Mouse (Mus musculus) MEL (cell line): Measurements from ENCODE around the gene Tgm1. TPM values are rescaled to one million over a fixed set of nuclear protein-coding genes. Genes with fewer than 3 reads are reported as not detected.

Source experiments
- DNase-seq: peaks from one replicate; pipeline ENCODE4 v3.0.0; 2011; ENCODE audit warnings: low read depth, low spot score
- H3K27ac ChIP-seq: 2 replicates; pipeline ENCODE4 v1.5.1; 2012; ENCODE audit warnings: low read depth, mild to moderate bottlenecking, control low read depth, low read length, moderate library complexity; ENCODE audit not compliant: control insufficient read depth
- H3K27me3 ChIP-seq, 2 experiments: fragments of 150-350 bp in 1 of 2; sonication (generic) in 1 of 2; 2 replicates each; pipeline ENCODE4 v1.6.1; 2012; ENCODE audit warnings: low read length in 2 of 2, mild to moderate bottlenecking in 2 of 2, improper control_type of control experiment in 1 of 2, moderate library complexity in 1 of 2; ENCODE audit not compliant: insufficient read depth in 2 of 2, control insufficient read depth in 1 of 2
- H3K36me3 ChIP-seq, 2 experiments: 2 replicates each; pipeline ENCODE4 v1.6.1; 2012 to 2014; ENCODE audit warnings: low read length in 2 of 2, improper control_type of control experiment in 1 of 2, inconsistent platforms in 1 of 2, mild to moderate bottlenecking in 1 of 2; ENCODE audit not compliant: insufficient read depth in 2 of 2, control insufficient read depth in 1 of 2
- H3K4me1 ChIP-seq, 2 experiments: fragments of 150-350 bp in 1 of 2; sonication (generic) in 1 of 2; 2 replicates each; pipeline ENCODE4 v1.6.1; 2012; ENCODE audit warnings: low read length in 2 of 2, improper control_type of control experiment in 1 of 2, mild to moderate bottlenecking in 1 of 2; ENCODE audit not compliant: insufficient read depth in 2 of 2, control insufficient read depth in 1 of 2
- H3K4me3 ChIP-seq, 2 experiments: fragments of 150-350 bp in 1 of 2; sonication (generic) in 1 of 2; 2 replicates each; pipeline ENCODE4 v1.5.1; 2012; ENCODE audit warnings: low read depth in 2 of 2, low read length in 2 of 2, mild to moderate bottlenecking in 2 of 2, moderate library complexity in 2 of 2, control low read depth in 1 of 2, improper control_type of control experiment in 1 of 2; ENCODE audit not compliant: control insufficient read depth in 1 of 2, insufficient read depth in 1 of 2
- H3K79me2 ChIP-seq: 2 replicates; pipeline ENCODE4 v1.6.1; 2012; ENCODE audit warnings: mild to moderate bottlenecking, low read length, moderate library complexity; ENCODE audit not compliant: control insufficient read depth, poor library complexity, insufficient read depth
- H3K9ac ChIP-seq: 2 replicates; pipeline ENCODE4 v1.6.1; 2012; ENCODE audit warnings: low read depth, mild to moderate bottlenecking, control low read depth, low read length, moderate library complexity; ENCODE audit not compliant: control insufficient read depth, poor library complexity, severe bottlenecking
- H3K9me3 ChIP-seq: fragments of 150-350 bp; sonication (generic); replicated peaks from 2 replicates; pipeline ENCODE4 v1.6.1; 2012; ENCODE audit warnings: mild to moderate bottlenecking, low read length, improper control_type of control experiment, moderate library complexity; ENCODE audit not compliant: insufficient read depth
- BHLHE40 ChIP-seq: IDR thresholded peaks from 2 replicates; pipeline ENCODE4 v1.6.1; 2012; ENCODE audit warnings: low read depth, mild to moderate bottlenecking, inconsistent platforms, low read length, improper control_type of control experiment, borderline replicate concordance
- CHD1 ChIP-seq: IDR thresholded peaks from 2 replicates; pipeline ENCODE4 v1.6.1; 2012; ENCODE audit warnings: low read depth, mild to moderate bottlenecking, inconsistent platforms, low read length, improper control_type of control experiment
- CHD2 ChIP-seq: IDR thresholded peaks from 2 replicates; pipeline ENCODE4 v1.6.1; 2011; ENCODE audit warnings: low read length, improper control_type of control experiment
- E2F4 ChIP-seq: IDR thresholded peaks from 2 replicates; pipeline ENCODE4 v1.6.1; 2011; ENCODE audit warnings: low read depth, low read length, improper control_type of control experiment, borderline replicate concordance
- ELF1 ChIP-seq: IDR thresholded peaks from 2 replicates; pipeline ENCODE4 v1.6.1; 2014; ENCODE audit warnings: low read depth, mild to moderate bottlenecking, inconsistent platforms, low read length, improper control_type of control experiment, moderate library complexity
- EP300 ChIP-seq, 2 experiments: IDR thresholded peaks; 2 replicates each; pipeline ENCODE4 v1.6.1; 2011; ENCODE audit warnings: improper control_type of control experiment in 2 of 2, low read length in 2 of 2, low read depth in 1 of 2, mild to moderate bottlenecking in 1 of 2
- ETS1 ChIP-seq: IDR thresholded peaks from 2 replicates; pipeline ENCODE4 v1.6.1; 2012; ENCODE audit warnings: low read depth, mild to moderate bottlenecking, inconsistent platforms, low read length, improper control_type of control experiment, moderate library complexity
- GATA1 ChIP-seq: IDR thresholded peaks from 2 replicates; pipeline ENCODE4 v1.6.1; 2011; ENCODE audit warnings: low read depth, low read length, improper control_type of control experiment
- HCFC1 ChIP-seq: IDR thresholded peaks from 2 replicates; pipeline ENCODE4 v1.6.1; 2012; ENCODE audit warnings: low read depth, mild to moderate bottlenecking, inconsistent platforms, low read length, improper control_type of control experiment, moderate library complexity
- KAT2A ChIP-seq: conservative IDR thresholded peaks from 2 replicates; pipeline ENCODE4 v1.6.1; 2012; ENCODE audit warnings: low read depth, low read length, improper control_type of control experiment, inconsistent platforms
- MAX ChIP-seq: IDR thresholded peaks from 2 replicates; pipeline ENCODE4 v1.6.1; 2011; ENCODE audit warnings: low read length, improper control_type of control experiment
- MAZ ChIP-seq: IDR thresholded peaks from 2 replicates; pipeline ENCODE4 v1.6.1; 2012; ENCODE audit warnings: low read depth, mild to moderate bottlenecking, inconsistent platforms, low read length, improper control_type of control experiment
- MEF2A ChIP-seq: IDR thresholded peaks from 2 replicates; pipeline ENCODE4 v1.6.1; 2014; ENCODE audit warnings: low read depth, mild to moderate bottlenecking, inconsistent platforms, low read length, improper control_type of control experiment; ENCODE audit not compliant: poor library complexity, insufficient replicate concordance, severe bottlenecking; ENCODE audit errors: extremely low read depth
- MXI1 ChIP-seq: IDR thresholded peaks from 2 replicates; pipeline ENCODE4 v1.6.1; 2011; ENCODE audit warnings: mild to moderate bottlenecking, low read depth, low read length, improper control_type of control experiment
- MYC ChIP-seq: IDR thresholded peaks from 2 replicates; pipeline ENCODE4 v1.6.1; 2011; ENCODE audit warnings: low read depth, mild to moderate bottlenecking, low read length, improper control_type of control experiment, moderate library complexity
- NELFE ChIP-seq: IDR thresholded peaks from 2 replicates; pipeline ENCODE4 v1.6.1; 2011; ENCODE audit warnings: low read depth, low read length, improper control_type of control experiment
- NRF1 ChIP-seq: IDR thresholded peaks from 2 replicates; pipeline ENCODE4 v1.6.1; 2014; ENCODE audit warnings: low read depth, mild to moderate bottlenecking, inconsistent platforms, low read length, improper control_type of control experiment, moderate library complexity; ENCODE audit not compliant: poor library complexity, insufficient read depth, severe bottlenecking
- POLR2A ChIP-seq, 2 experiments: IDR thresholded peaks; 2 replicates each; pipeline ENCODE4 v1.6.1; 2011 to 2012; ENCODE audit warnings: low read length in 2 of 2, mild to moderate bottlenecking in 2 of 2, control low read depth in 1 of 2, improper control_type of control experiment in 1 of 2, low read depth in 1 of 2, moderate library complexity in 1 of 2; ENCODE audit not compliant: control insufficient read depth in 1 of 2, insufficient read depth in 1 of 2, poor library complexity in 1 of 2
- POLR2AphosphoS2 ChIP-seq: IDR thresholded peaks from 2 replicates; pipeline ENCODE4 v1.6.1; 2011; ENCODE audit warnings: low read length, improper control_type of control experiment
- POLR2AphosphoS5 ChIP-seq: IDR thresholded peaks from 2 replicates; pipeline ENCODE4 v1.6.1; 2012; ENCODE audit warnings: low read depth, borderline replicate concordance, mild to moderate bottlenecking, inconsistent platforms, low read length, moderate library complexity, mixed read lengths
- RAD21 ChIP-seq: IDR thresholded peaks from 2 replicates; pipeline ENCODE4 v1.6.1; 2011; ENCODE audit warnings: mild to moderate bottlenecking, low read depth, low read length, improper control_type of control experiment
- RCOR1 ChIP-seq: IDR thresholded peaks from 2 replicates; pipeline ENCODE4 v1.6.1; 2012; ENCODE audit warnings: low read depth, mild to moderate bottlenecking, inconsistent platforms, low read length, improper control_type of control experiment
- SIN3A ChIP-seq: IDR thresholded peaks from 2 replicates; pipeline ENCODE4 v1.6.1; 2012; ENCODE audit warnings: low read length, improper control_type of control experiment, inconsistent platforms
- TAL1 ChIP-seq: IDR thresholded peaks from 2 replicates; pipeline ENCODE4 v1.6.1; 2012; ENCODE audit warnings: mild to moderate bottlenecking, inconsistent platforms, low read length, moderate library complexity, mixed read lengths
- TBP ChIP-seq: IDR thresholded peaks from 2 replicates; pipeline ENCODE4 v1.8.0; 2011; ENCODE audit warnings: low read depth, low read length, improper control_type of control experiment
- TCF12 ChIP-seq: IDR thresholded peaks from 2 replicates; pipeline ENCODE4 v1.6.1; 2014; ENCODE audit warnings: low read depth, mild to moderate bottlenecking, inconsistent platforms, low read length, improper control_type of control experiment, moderate library complexity
- USF1 ChIP-seq: IDR thresholded peaks from 2 replicates; pipeline ENCODE4 v1.6.1; 2014; ENCODE audit warnings: low read depth, mild to moderate bottlenecking, inconsistent platforms, low read length, improper control_type of control experiment, moderate library complexity
- USF2 ChIP-seq, 2 experiments: IDR thresholded peaks; 2 replicates each; pipeline ENCODE4 v1.6.1; 2011 to 2012; ENCODE audit warnings: improper control_type of control experiment in 2 of 2, low read length in 2 of 2, borderline replicate concordance in 1 of 2, inconsistent platforms in 1 of 2, low read depth in 1 of 2, mild to moderate bottlenecking in 1 of 2; ENCODE audit not compliant: insufficient read depth in 1 of 2
- ZC3H11A ChIP-seq: IDR thresholded peaks from 2 replicates; pipeline ENCODE4 v1.6.1; 2012; ENCODE audit warnings: low read depth, mild to moderate bottlenecking, inconsistent platforms, low read length, improper control_type of control experiment
- ZKSCAN1 ChIP-seq: IDR thresholded peaks from 2 replicates; pipeline ENCODE4 v1.6.1; 2012; ENCODE audit warnings: low read depth, mild to moderate bottlenecking, inconsistent platforms, low read length, improper control_type of control experiment, moderate library complexity
- ZNF384 ChIP-seq: IDR thresholded peaks from 2 replicates; pipeline ENCODE4 v1.6.1; 2012; ENCODE audit warnings: low read depth, mild to moderate bottlenecking, inconsistent platforms, low read length, improper control_type of control experiment
- polyA plus RNA-seq, 2 experiments: library from polyadenylated mRNA; stranded (reverse) in 1 of 2; unstranded in 1 of 2; fragments of >175 nt in 1 of 2; fragments of >200 nt in 1 of 2; gene quantifications; 2 replicates each; pipeline versions ENCODE4 v1.2.1 to v1.2.4; 2012; ENCODE audit warnings: low replicate concordance in 2 of 2, low read depth in 1 of 2; ENCODE audit not compliant: insufficient read length in 2 of 2, insufficient read depth in 1 of 2, missing spikeins in 1 of 2
- total RNA-seq: library from RNA; depleted of rRNA; stranded (reverse); fragments of 300-350 nt; gene quantifications from 2 replicates; pipeline ENCODE4 v1.2.3, GENCODE M21; 2012

Gene Tgm1
- total and polyA plus RNA-seq, 3 experiments: 6.2 to 11.4 TPM; not detected in 1

DNA sequence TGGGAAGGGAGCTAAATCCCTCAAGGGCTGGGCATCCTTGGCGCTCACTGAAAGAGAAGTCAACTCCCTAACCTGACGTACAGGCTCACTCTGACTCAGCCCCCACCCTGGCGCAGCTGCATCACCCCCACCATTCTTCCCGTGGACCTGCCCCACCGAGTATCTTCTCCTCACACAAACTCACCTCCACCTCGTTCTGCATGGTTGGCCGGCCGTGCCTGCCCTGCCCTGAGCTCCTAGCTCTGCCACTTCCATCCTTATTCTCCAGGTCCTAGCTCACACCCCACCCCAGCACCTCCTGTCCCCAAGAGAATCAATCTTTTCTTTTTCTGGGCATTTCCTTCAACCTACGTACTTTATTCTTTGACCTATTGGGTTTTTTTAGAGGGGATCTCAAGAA is 12.6 kb downstream of the Tgm1 start:
- Histone ChIP-seq H3K4me3 (no peak overlapping the region), H3K27ac (no peak overlapping the region), H3K36me3 (peaks cover 0 to 14% of the 10 kb centered on the region in 2 experiments; a peak in 2 of 4 replicates), H3K9ac (no peak overlapping the region), H3K79me2 (no peaks in the 10 kb centered on the region), H3K4me1 (peaks cover 4 to 15% of the 10 kb centered on the region in 2 experiments), H3K9me3 (no peaks in the 10 kb centered on the region), H3K27me3 (no peaks in the 10 kb centered on the region)
- no peak for TF ChIP-seq NELFE
- no peak for TF ChIP-seq TBP
- TF ChIP-seq CHD2: no peak
- TF ChIP-seq POLR2AphosphoS2: no peak
- no peak for TF ChIP-seq SIN3A
- TF ChIP-seq MEF2A: no peak
- TF ChIP-seq ELF1: no peak
- no peak for TF ChIP-seq GATA1
- no peak for TF ChIP-seq BHLHE40
- TF ChIP-seq ZC3H11A: no peak
- TF ChIP-seq POLR2AphosphoS5: no peak
- no peak for TF ChIP-seq MAX
- no peak for TF ChIP-seq MAZ
- TF ChIP-seq EP300 (IDR thresholded peaks at IDR 0.05; ENCODE audit: low read depth in 1 of 2, low read length in 2 of 2): no peak
- no peak for TF ChIP-seq USF2 (IDR thresholded peaks at IDR 0.05; ENCODE audit: borderline replicate concordance in 1 of 2, insufficient read depth in 1 of 2, low read depth in 1 of 2, low read length in 2 of 2)
- no peak for TF ChIP-seq HCFC1
- TF ChIP-seq CHD1: no peak
- TF ChIP-seq ETS1: no peak
- no peak for DNase-seq

DNA sequence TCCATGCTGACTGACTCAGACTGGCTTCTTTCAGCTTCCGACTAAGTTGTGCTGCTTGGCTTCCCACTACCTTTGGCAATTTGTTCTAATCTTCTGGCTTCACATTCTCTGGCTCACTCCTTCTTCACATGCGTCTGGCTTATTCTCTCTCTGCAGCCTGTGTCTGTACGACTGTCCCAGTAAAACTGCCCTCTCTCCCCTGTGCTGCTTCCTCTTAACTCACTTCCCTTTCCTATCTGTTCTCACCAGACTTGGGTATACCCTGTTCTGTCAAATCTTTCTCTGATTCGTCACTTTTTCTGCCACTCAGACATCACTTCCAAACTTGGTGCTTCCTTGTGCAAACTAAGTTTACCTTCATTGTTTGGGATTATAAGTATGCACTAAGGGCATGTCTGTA is 16.5 kb downstream of the Tgm1 start:
- Histone ChIP-seq H3K9ac (peak overlapping the region; percentile 64), H3K4me3 (peak overlapping the region; percentile 34 to 56), H3K9me3 (no peaks in the 10 kb centered on the region), H3K36me3 (peaks cover 0 to 7% of the 10 kb centered on the region in 2 experiments; a peak in 2 of 4 replicates), H3K79me2 (no peaks in the 10 kb centered on the region), H3K27me3 (no peaks in the 10 kb centered on the region), H3K4me1 (0 out of 4 replicates have a peak, but pooled peaks cover 0 to 5% of the 10 kb centered on the region in 2 experiments), H3K27ac (peak overlapping the region; percentile 88)
- DNase-seq: peak; percentile 89
- TF ChIP-seq RAD21 (no peak), MXI1 (no peak), TAL1 (peak; percentile 72), MYC (0 out of 2 replicates have a peak, but pooled peaks have one; percentile 19), NRF1 (no peak), ZNF384 (no peak), TCF12 (no peak; the same call in 1 of the 2 replicates), HCFC1 (peak; percentile 77), TBP (peak; percentile 82; the same call in 1 of the 2 replicates), ZKSCAN1 (no peak), MEF2A (no peak), POLR2A (IDR thresholded peaks at IDR 0.05; ENCODE audit: control insufficient read depth in 1 of 2, insufficient read depth in 1 of 2, low read depth in 1 of 2, low read length in 2 of 2, poor library complexity in 1 of 2) (peak; percentile 54 to 86; a peak in 3 of 4 replicates), GATA1 (peak; percentile 62), USF1 (no peak), EP300 (IDR thresholded peaks at IDR 0.05; ENCODE audit: low read depth in 1 of 2, low read length in 2 of 2) (peak; percentile 33 to 44; a peak in 2 of 4 replicates), KAT2A (no peak), E2F4 (no peak), ETS1 (peak; percentile 11; the same call in 1 of the 2 replicates), RCOR1 (no peak; the same call in 1 of the 2 replicates)
